Mouse (Mus musculus): Measurements from ENCODE around the gene 5031439G07Rik. TPM values are rescaled to one million over a fixed set of nuclear protein-coding genes. Genes with fewer than 3 reads are reported as not detected.
"Not testable (repeated sequence)": the region's sequence is repeated elsewhere in the genome, so short reads cannot be mapped to it uniquely, and the experiment has no call there.

The 5031439G07Rik gene
- polyA plus RNA-seq, 1 experiment, result 14.9 TPM

GRCm38 (mm10) chr15:84898077-84898476 is 90.3 kb downstream of the 5031439G07Rik start:
- TF ChIP-seq POLR2A (IDR thresholded peaks at IDR 0.05; ENCODE audit: borderline replicate concordance, control insufficient read depth, low read depth, low read length), result no peak
- TF ChIP-seq CTCF (IDR thresholded peaks at IDR 0.05; ENCODE audit: control insufficient read depth, insufficient read depth, low read length), result no peak
- H3K4me1 ChIP-seq (ENCODE audit: control insufficient read depth, insufficient read depth, low read length), result no peaks in the 10 kb centered on the region; the same call in 1 of the 2 replicates
- 35% methylated on average over 7 of the region's 7 CpGs for WGBS
- H3K27ac ChIP-seq (ENCODE audit: control insufficient read depth, insufficient read depth, low read depth, low read length, poor library complexity), result no peak overlapping the region
- H3K4me3 ChIP-seq (replicated peaks; ENCODE audit: control insufficient read depth, low read depth, low read length), result no peak overlapping the region

GRCm38 (mm10) chr15:84896664-84897063 is 91.7 kb downstream of the 5031439G07Rik start:
- WGBS, result 7% methylated on average over 1 of the region's 1 CpGs
- Histone ChIP-seq H3K4me1 (ENCODE audit: control insufficient read depth, insufficient read depth, low read length) (no peaks in the 10 kb centered on the region; the same call in 1 of the 2 replicates), H3K27ac (ENCODE audit: control insufficient read depth, insufficient read depth, low read depth, low read length, poor library complexity) (no peak overlapping the region), H3K4me3 (replicated peaks; ENCODE audit: control insufficient read depth, low read depth, low read length) (no peak overlapping the region)
- TF ChIP-seq POLR2A (IDR thresholded peaks at IDR 0.05; ENCODE audit: borderline replicate concordance, control insufficient read depth, low read depth, low read length) (no peak), CTCF (IDR thresholded peaks at IDR 0.05; ENCODE audit: control insufficient read depth, insufficient read depth, low read length) (no peak)

- not testable (repeated sequence) for H3K27ac ChIP-seq (ENCODE audit: control insufficient read depth, insufficient read depth, low read depth, low read length, poor library complexity); H3K4me3 ChIP-seq (replicated peaks; ENCODE audit: control insufficient read depth, low read depth, low read length); H3K4me1 ChIP-seq (ENCODE audit: control insufficient read depth, insufficient read depth, low read length)
- 44% methylated on average over 10 of the region's 10 CpGs for WGBS
Observed at GRCm38 (mm10) chr15:84896216-84896615, 92.1 kb downstream of the 5031439G07Rik start.

Other genes starting within 250 kb of the 5031439G07Rik start
- gene Phf21b, start 132.5 kb downstream of the 5031439G07Rik start, polyA plus RNA-seq (2011; ENCODE audit: insufficient read depth, insufficient read length, low replicate concordance, missing spikeins), result 9.5 TPM in 1 of 2 replicates, not detected in the other
- 0.92 and 1.0 TPM in 2 replicates for gene Gm29666, start 68.5 kb downstream of the 5031439G07Rik start, polyA plus RNA-seq (2011; ENCODE audit: insufficient read depth, insufficient read length, low replicate concordance, missing spikeins)
- gene Nup50, start 65.1 kb downstream of the 5031439G07Rik start, polyA plus RNA-seq (2011; ENCODE audit: insufficient read depth, insufficient read length, low replicate concordance, missing spikeins), result 28.4 and 40.7 TPM in 2 replicates
- gene Upk3a, start 28.6 kb upstream of the 5031439G07Rik start, polyA plus RNA-seq (2011; ENCODE audit: insufficient read depth, insufficient read length, low replicate concordance, missing spikeins), result not detected in 2 replicates
- 2.0 and 8.7 TPM in 2 replicates for gene Fam118a, start 40.4 kb upstream of the 5031439G07Rik start, polyA plus RNA-seq (2011; ENCODE audit: insufficient read depth, insufficient read length, low replicate concordance, missing spikeins)
- gene Smc1b, start 143.4 kb upstream of the 5031439G07Rik start, polyA plus RNA-seq (2011; ENCODE audit: insufficient read depth, insufficient read length, low replicate concordance, missing spikeins), result 0.62 TPM in 1 of 2 replicates, not detected in the other
- not detected in 2 replicates for gene Ribc2, start 143.5 kb upstream of the 5031439G07Rik start, polyA plus RNA-seq (2011; ENCODE audit: insufficient read depth, insufficient read length, low replicate concordance, missing spikeins)
- gene Fbln1, start 217.4 kb upstream of the 5031439G07Rik start, polyA plus RNA-seq (2011; ENCODE audit: insufficient read depth, insufficient read length, low replicate concordance, missing spikeins), result 2.0 and 3.6 TPM in 2 replicates